Mouse (Mus musculus): ENCODE results near the gene Dlg1. TPM values are rescaled to one million over a fixed set of nuclear protein-coding genes. Genes with fewer than 3 reads are reported as not detected.

Gene Dlg1
- polyA plus RNA-seq, 1 experiment from 2014 or later: 21.9 TPM

DNA sequence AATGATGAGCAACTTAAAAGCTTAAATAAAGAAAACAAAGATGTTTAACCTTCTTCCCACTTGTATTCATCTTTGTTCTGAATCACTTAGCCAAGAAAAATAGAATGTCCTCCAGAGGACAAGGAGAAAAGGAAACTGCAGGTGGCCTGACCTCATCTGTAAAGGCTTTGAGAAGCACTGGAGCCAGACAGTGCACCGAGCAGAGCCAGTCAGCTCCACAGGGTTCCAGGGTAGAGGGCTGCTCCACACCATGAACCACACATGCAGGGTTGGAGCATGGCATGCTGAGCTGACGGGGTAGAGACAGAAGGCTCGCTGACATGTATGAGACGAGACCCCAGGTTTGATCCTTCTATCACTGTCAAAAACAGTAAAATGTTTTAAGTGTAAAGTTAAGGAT is 162.8 kb downstream of the Dlg1 start:
- no peak for ATAC-seq (ENCODE audit: insufficient number of reproducible peaks, insufficient read depth, low FRiP score, low read depth)
- H3K27ac ChIP-seq (replicated peaks in 1 of 2; ENCODE audit: control insufficient read depth in 1 of 2, insufficient read depth in 1 of 2, low read depth in 2 of 2, low read length in 2 of 2): no peak overlapping the region
- WGBS: 72% methylated on average over 4 of the region's 4 CpGs
- H3K4me3 ChIP-seq (ENCODE audit: control insufficient read depth in 1 of 2, insufficient read depth in 1 of 2, low read depth in 1 of 2, low read length in 2 of 2): no peak overlapping the region
- H3K9ac ChIP-seq (ENCODE audit: low read length): no peak overlapping the region
- no peaks in the 10 kb centered on the region for H3K4me1 ChIP-seq (ENCODE audit: control insufficient read depth in 2 of 2, insufficient read depth in 2 of 2, low read length in 2 of 2)
- H3K9me3 ChIP-seq (ENCODE audit: control insufficient read depth, low read length): no peaks in the 10 kb centered on the region
- peaks cover 14% of the 10 kb centered on the region for H3K36me3 ChIP-seq (ENCODE audit: control insufficient read depth, insufficient read depth, low read length)
- no peaks in the 10 kb centered on the region for H3K27me3 ChIP-seq (ENCODE audit: control insufficient read depth, insufficient read depth, low read length)
- H3K4me2 ChIP-seq (ENCODE audit: low read length): no peak overlapping the region

DNA sequence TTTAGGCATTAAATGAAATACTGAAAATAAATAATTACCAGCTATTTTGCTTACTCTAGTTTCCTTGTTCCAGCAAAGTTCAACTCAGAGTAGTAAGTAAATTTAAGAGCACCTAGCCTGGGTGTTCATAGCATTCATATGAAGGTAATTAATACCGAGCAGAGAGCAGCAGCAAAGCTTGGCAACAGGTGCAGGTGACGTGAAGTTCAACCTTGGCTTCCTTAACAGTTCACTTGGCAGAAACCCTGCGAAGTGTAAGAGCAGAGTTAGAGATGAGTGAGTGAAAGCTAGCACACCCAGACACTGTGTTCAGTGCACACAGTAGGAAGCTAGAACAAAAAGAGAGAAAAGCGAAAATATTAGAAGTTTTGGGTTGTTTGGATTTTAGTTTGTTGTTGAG is 167.5 kb downstream of the Dlg1 start:
- Histone ChIP-seq H3K4me2 (ENCODE audit: low read length) (no peak overlapping the region), H3K4me1 (ENCODE audit: control insufficient read depth in 2 of 2, insufficient read depth in 2 of 2, low read length in 2 of 2) (0 out of 4 replicates have a peak, but pooled peaks cover 0 to 4% of the 10 kb centered on the region in 2 experiments), H3K9me3 (ENCODE audit: control insufficient read depth, low read length) (no peaks in the 10 kb centered on the region), H3K9ac (ENCODE audit: low read length) (no peak overlapping the region), H3K4me3 (ENCODE audit: control insufficient read depth in 1 of 2, insufficient read depth in 1 of 2, low read depth in 1 of 2, low read length in 2 of 2) (no peak overlapping the region), H3K27ac (replicated peaks in 1 of 2; ENCODE audit: control insufficient read depth in 1 of 2, insufficient read depth in 1 of 2, low read depth in 2 of 2, low read length in 2 of 2) (no peak overlapping the region), H3K27me3 (ENCODE audit: control insufficient read depth, insufficient read depth, low read length) (no peaks in the 10 kb centered on the region), H3K36me3 (ENCODE audit: control insufficient read depth, insufficient read depth, low read length) (peaks cover 19% of the 10 kb centered on the region)
- WGBS: 91% methylated on average over 4 of the region's 4 CpGs
- ATAC-seq (ENCODE audit: insufficient number of reproducible peaks, insufficient read depth, low FRiP score, low read depth): no peak

DNA sequence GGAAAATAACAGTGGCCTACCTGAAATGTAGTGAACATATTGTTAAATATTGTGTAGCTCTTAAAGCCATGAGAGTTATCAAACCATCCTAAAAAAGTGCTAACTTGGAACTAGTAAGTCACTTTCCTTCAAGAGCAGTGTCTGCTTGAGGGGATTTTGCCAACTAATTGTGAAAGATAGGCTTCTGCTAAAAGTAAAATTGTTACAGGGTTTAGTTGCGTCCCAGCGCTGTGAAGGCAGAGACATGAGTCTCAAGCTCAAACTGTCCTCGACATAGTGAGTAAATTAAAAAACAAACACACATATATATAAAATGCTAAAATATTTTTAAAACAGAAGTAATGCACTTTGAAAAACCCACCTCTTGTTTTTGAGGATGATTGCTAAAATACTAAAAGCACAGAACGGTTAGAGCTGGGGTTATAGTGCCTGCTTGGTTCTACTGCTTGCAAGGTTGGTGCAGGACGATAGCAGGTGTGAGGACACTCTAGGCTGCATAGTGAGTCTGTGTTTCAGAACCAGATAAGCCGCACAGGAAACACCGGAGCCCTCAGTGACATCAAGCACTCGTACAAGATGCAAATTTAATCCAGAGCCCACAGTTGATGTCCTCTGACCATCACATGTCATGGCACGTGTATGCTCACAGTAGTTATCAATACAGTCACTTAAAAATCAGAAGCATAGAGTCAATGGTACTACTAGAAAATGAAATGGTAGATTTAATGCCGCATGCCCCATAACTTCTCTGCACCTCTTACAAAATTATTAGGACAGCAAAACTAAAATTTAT is 169.6 kb downstream of the Dlg1 start:
- H3K27me3 ChIP-seq (ENCODE audit: control insufficient read depth, insufficient read depth, low read length): no peaks in the 10 kb centered on the region
- H3K4me3 ChIP-seq (ENCODE audit: control insufficient read depth in 1 of 2, insufficient read depth in 1 of 2, low read depth in 1 of 2, low read length in 2 of 2): no peak overlapping the region
- 77% methylated on average over 10 of the region's 10 CpGs for WGBS
- ATAC-seq (ENCODE audit: insufficient number of reproducible peaks, insufficient read depth, low FRiP score, low read depth): no peak
- no peak overlapping the region for H3K4me2 ChIP-seq (ENCODE audit: low read length)
- 0 out of 4 replicates have a peak, but pooled peaks cover 0 to 4% of the 10 kb centered on the region in 2 experiments for H3K4me1 ChIP-seq (ENCODE audit: control insufficient read depth in 2 of 2, insufficient read depth in 2 of 2, low read length in 2 of 2)
- H3K27ac ChIP-seq (replicated peaks in 1 of 2; ENCODE audit: control insufficient read depth in 1 of 2, insufficient read depth in 1 of 2, low read depth in 2 of 2, low read length in 2 of 2): no peak overlapping the region
- H3K36me3 ChIP-seq (ENCODE audit: control insufficient read depth, insufficient read depth, low read length): peaks cover 25% of the 10 kb centered on the region
- no peak overlapping the region for H3K9ac ChIP-seq (ENCODE audit: low read length)
- H3K9me3 ChIP-seq (ENCODE audit: control insufficient read depth, low read length): no peaks in the 10 kb centered on the region

DNA sequence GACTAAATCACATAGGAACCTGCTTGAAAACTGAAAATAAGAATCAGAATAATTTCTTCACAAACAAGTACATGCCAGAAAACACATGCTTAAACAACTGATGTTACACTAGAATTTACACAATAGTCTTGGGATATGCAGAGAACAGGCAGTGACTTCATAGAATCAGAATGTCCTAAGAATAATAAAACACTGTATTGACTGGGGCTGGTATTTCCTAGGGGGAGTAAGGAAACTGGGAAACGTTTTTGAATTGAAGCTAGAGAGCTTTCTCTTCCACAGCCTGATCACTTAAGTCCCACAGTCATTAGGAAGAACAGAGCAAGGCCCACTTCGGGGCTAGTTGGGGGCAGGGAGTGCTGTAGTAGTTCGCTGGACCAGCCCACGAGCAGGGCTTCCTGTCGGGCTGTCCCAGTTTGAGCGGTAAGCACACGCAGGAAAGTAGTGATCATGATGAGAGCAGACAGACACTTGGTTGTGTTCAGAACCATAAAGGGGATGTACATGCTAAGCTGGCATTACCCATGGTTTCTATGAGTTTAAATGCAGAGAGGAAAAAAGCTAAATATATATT is 170.9 kb downstream of the Dlg1 start:
- no peak overlapping the region for H3K4me3 ChIP-seq (ENCODE audit: control insufficient read depth in 1 of 2, insufficient read depth in 1 of 2, low read depth in 1 of 2, low read length in 2 of 2)
- WGBS: 47% methylated on average over 7 of the region's 7 CpGs
- H3K27ac ChIP-seq (replicated peaks in 1 of 2; ENCODE audit: control insufficient read depth in 1 of 2, insufficient read depth in 1 of 2, low read depth in 2 of 2, low read length in 2 of 2): peak overlapping the region; percentile 53 to 77
- no peaks in the 10 kb centered on the region for H3K27me3 ChIP-seq (ENCODE audit: control insufficient read depth, insufficient read depth, low read length)
- no peaks in the 10 kb centered on the region for H3K9me3 ChIP-seq (ENCODE audit: control insufficient read depth, low read length)
- H3K36me3 ChIP-seq (ENCODE audit: control insufficient read depth, insufficient read depth, low read length): peaks cover 38% of the 10 kb centered on the region
- ATAC-seq (ENCODE audit: insufficient number of reproducible peaks, insufficient read depth, low FRiP score, low read depth): no peak
- 0 out of 4 replicates have a peak, but pooled peaks cover 0 to 4% of the 10 kb centered on the region in 2 experiments for H3K4me1 ChIP-seq (ENCODE audit: control insufficient read depth in 2 of 2, insufficient read depth in 2 of 2, low read length in 2 of 2)
- H3K4me2 ChIP-seq (ENCODE audit: low read length): peak overlapping the region; percentile 32; the same call in 1 of the 2 replicates
- H3K9ac ChIP-seq (ENCODE audit: low read length): no peak overlapping the region

DNA sequence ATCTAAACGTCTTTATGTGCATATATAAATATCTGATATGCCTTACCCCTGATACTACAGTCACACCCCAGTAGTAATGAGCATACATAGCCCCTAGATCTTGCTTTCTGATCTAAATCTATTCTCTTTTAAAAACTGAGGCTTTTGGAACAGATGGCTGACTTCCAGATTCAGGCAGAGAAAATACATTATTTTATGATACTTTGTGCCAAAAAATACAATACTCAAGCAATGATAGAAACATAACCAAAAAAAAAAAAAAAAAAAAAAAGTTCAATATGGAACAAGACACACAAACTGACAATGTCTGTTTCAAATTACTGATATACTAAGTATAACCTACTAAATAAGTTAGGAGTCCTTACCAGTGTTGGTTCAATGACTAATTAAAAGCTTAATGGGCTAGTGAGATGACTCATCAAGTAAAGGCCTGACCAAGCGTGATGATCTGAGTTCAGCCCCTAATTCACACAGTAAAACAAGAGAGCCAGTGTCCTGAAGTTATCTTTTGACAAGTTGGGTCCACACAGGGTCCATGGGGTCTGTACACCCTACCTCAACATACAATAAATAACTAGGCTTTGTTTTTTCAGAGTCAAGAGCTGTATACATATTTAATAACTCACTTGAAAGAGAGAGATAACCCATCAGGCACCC is 171.5 kb downstream of the Dlg1 start:
- 73% methylated on average over 2 of the region's 2 CpGs for WGBS
- no peak for ATAC-seq (ENCODE audit: insufficient number of reproducible peaks, insufficient read depth, low FRiP score, low read depth)
- H3K4me2 ChIP-seq (ENCODE audit: low read length): no peak overlapping the region
- 0 out of 4 replicates have a peak, but pooled peaks cover 0 to 4% of the 10 kb centered on the region in 2 experiments for H3K4me1 ChIP-seq (ENCODE audit: control insufficient read depth in 2 of 2, insufficient read depth in 2 of 2, low read length in 2 of 2)
- no peak overlapping the region for H3K9ac ChIP-seq (ENCODE audit: low read length)
- no peak overlapping the region for H3K27ac ChIP-seq (replicated peaks in 1 of 2; ENCODE audit: control insufficient read depth in 1 of 2, insufficient read depth in 1 of 2, low read depth in 2 of 2, low read length in 2 of 2)
- H3K9me3 ChIP-seq (ENCODE audit: control insufficient read depth, low read length): no peaks in the 10 kb centered on the region
- peaks cover 35% of the 10 kb centered on the region for H3K36me3 ChIP-seq (ENCODE audit: control insufficient read depth, insufficient read depth, low read length)
- H3K27me3 ChIP-seq (ENCODE audit: control insufficient read depth, insufficient read depth, low read length): no peaks in the 10 kb centered on the region
- no peak overlapping the region for H3K4me3 ChIP-seq (ENCODE audit: control insufficient read depth in 1 of 2, insufficient read depth in 1 of 2, low read depth in 1 of 2, low read length in 2 of 2)

DNA sequence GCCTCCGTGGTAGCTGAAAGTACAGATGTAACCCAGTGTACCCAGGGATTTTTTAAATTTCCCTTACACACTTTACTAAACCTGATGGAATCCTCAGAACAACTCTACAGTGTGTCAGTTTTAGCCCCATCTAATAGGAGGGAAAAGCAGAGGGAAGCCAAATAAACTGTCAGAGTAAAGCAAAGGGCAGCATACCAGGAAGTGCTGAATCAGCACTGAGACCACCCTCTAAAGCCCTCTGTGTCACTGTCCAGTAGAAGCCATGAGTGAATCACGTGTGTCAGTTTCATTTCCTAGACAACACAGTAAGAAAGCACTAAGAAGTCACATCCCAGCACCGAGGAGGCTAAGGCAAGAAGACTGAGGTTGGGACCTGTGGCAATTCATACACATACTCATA is 174.1 kb downstream of the Dlg1 start:
- H3K27ac ChIP-seq (replicated peaks in 1 of 2; ENCODE audit: control insufficient read depth in 1 of 2, insufficient read depth in 1 of 2, low read depth in 2 of 2, low read length in 2 of 2): no peak overlapping the region
- no peak overlapping the region for H3K4me3 ChIP-seq (ENCODE audit: control insufficient read depth in 1 of 2, insufficient read depth in 1 of 2, low read depth in 1 of 2, low read length in 2 of 2)
- H3K9me3 ChIP-seq (ENCODE audit: control insufficient read depth, low read length): no peaks in the 10 kb centered on the region
- no peak overlapping the region for H3K9ac ChIP-seq (ENCODE audit: low read length)
- no peak for ATAC-seq (ENCODE audit: insufficient number of reproducible peaks, insufficient read depth, low FRiP score, low read depth)
- H3K27me3 ChIP-seq (ENCODE audit: control insufficient read depth, insufficient read depth, low read length): no peaks in the 10 kb centered on the region
- H3K4me1 ChIP-seq (ENCODE audit: control insufficient read depth in 2 of 2, insufficient read depth in 2 of 2, low read length in 2 of 2): 0 out of 4 replicates have a peak, but pooled peaks cover 0 to 4% of the 10 kb centered on the region in 2 experiments
- H3K36me3 ChIP-seq (ENCODE audit: control insufficient read depth, insufficient read depth, low read length): peaks cover 30% of the 10 kb centered on the region
- WGBS: 78% methylated on average over 3 of the region's 3 CpGs
- no peak overlapping the region for H3K4me2 ChIP-seq (ENCODE audit: low read length)

DNA sequence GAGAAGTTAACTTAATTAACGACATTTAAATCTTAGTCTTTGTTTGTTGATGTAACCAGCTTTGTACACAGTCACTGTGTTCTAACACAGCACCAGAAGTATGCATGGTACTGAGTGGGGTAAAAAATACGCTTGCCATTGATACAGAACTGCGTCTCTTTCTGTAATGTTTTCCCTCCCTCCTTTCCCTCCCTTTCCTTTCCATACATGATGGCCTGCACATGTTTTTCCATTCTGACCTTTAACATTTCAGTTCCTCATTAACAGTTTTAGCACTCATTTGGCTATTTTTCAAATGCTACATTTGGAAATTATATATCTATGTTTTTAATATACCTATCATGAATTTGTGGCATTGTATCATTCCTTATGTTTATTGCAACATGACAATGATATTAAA is 181.0 kb downstream of the Dlg1 start:
- 93% methylated on average over 3 of the region's 3 CpGs for WGBS
- peaks cover 13% of the 10 kb centered on the region for H3K36me3 ChIP-seq (ENCODE audit: control insufficient read depth, insufficient read depth, low read length)
- H3K27me3 ChIP-seq (ENCODE audit: control insufficient read depth, insufficient read depth, low read length): no peaks in the 10 kb centered on the region
- H3K9ac ChIP-seq (ENCODE audit: low read length): no peak overlapping the region
- H3K4me2 ChIP-seq (ENCODE audit: low read length): no peak overlapping the region
- no peaks in the 10 kb centered on the region for H3K9me3 ChIP-seq (ENCODE audit: control insufficient read depth, low read length)
- no peak overlapping the region for H3K27ac ChIP-seq (replicated peaks in 1 of 2; ENCODE audit: control insufficient read depth in 1 of 2, insufficient read depth in 1 of 2, low read depth in 2 of 2, low read length in 2 of 2)
- no peak overlapping the region for H3K4me3 ChIP-seq (ENCODE audit: control insufficient read depth in 1 of 2, insufficient read depth in 1 of 2, low read depth in 1 of 2, low read length in 2 of 2)
- ATAC-seq (ENCODE audit: insufficient number of reproducible peaks, insufficient read depth, low FRiP score, low read depth): no peak
- no peaks in the 10 kb centered on the region for H3K4me1 ChIP-seq (ENCODE audit: control insufficient read depth in 2 of 2, insufficient read depth in 2 of 2, low read length in 2 of 2)

Measured in heart, embryonic 14.5 days (tissue).